Mouse (Mus musculus) olfactory bulb, adult 2 months (tissue): ENCODE results near the gene Nhsl1. TPM values are rescaled to one million over a fixed set of nuclear protein-coding genes. Genes with fewer than 3 reads are reported as not detected.

Experiments used
- H3K27ac ChIP-seq: fragments of 200-500 bp; 2 replicates; pipeline ENCODE4 v1.5.1; 2012; ENCODE audit warnings: low read depth, low read length; ENCODE audit not compliant: insufficient read depth
- H3K4me1 ChIP-seq: fragments of 200-500 bp; 2 replicates; pipeline ENCODE4 v1.6.1; 2012; ENCODE audit warnings: low read length; ENCODE audit not compliant: control insufficient read depth, insufficient read depth
- H3K4me3 ChIP-seq: fragments of 200-500 bp; 2 replicates; pipeline ENCODE4 v1.5.1; 2012; ENCODE audit warnings: mild to moderate bottlenecking, low read depth, low read length, moderate library complexity; ENCODE audit not compliant: insufficient read depth
- CTCF ChIP-seq: fragments of 200-500 bp; IDR thresholded peaks from 2 replicates; pipeline ENCODE4 v1.5.1; 2012; ENCODE audit warnings: low read depth, mild to moderate bottlenecking, low read length, moderate library complexity; ENCODE audit not compliant: insufficient read depth
- POLR2A ChIP-seq: fragments of 200-500 bp; IDR thresholded peaks from 2 replicates; pipeline ENCODE4 v1.6.1; 2012; ENCODE audit warnings: mild to moderate bottlenecking, low read depth, low read length, moderate library complexity; ENCODE audit not compliant: insufficient read depth
- WGBS: fragments of 180-500 bp; shearing (Covaris S2); methylation state at CpG from one replicate; pipeline ENCODE4 v1.1.7; 2018; 5-methylcytosine and 5-hydroxymethylcytosine counted together
- polyA plus RNA-seq: library from polyadenylated mRNA; stranded (reverse); fragments of >200 nt; gene quantifications from 2 replicates; pipeline ENCODE4 v1.2.4, GENCODE M21; 2012; ENCODE audit warnings: low replicate concordance; ENCODE audit not compliant: missing spikeins, insufficient read depth, insufficient read length

The Nhsl1 gene
- polyA plus RNA-seq, 1 experiment, result not detected

GRCm38 (mm10) chr10:18494249-18494648, 175.5 kb downstream of the Nhsl1 start:
- Histone ChIP-seq H3K4me3 (no peak overlapping the region), H3K27ac (no peak overlapping the region), H3K4me1 (peaks cover 6% of the 10 kb centered on the region)
- TF ChIP-seq POLR2A (no peak), CTCF (no peak)
- WGBS, result 72% methylated on average over 7 of the region's 7 CpGs

DNA sequence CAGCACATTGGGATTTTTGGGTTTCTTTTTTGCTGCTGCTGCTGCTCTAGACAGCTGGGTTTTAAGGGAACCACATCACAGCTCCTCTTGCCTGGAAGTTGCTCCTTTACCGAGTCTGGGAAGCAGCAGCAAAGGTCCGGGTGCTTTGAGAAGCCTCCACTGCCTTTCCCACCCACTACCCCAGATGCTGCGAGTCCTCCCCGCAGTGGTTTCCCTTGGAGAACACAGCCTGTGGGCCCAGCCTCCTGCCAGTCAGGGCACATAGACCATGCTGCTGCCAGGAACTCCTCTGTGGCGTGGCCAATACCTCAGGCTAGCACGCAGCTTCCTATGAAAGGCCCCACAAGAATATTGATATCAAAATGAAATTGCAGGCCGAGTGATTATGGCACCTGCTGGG, 178.3 kb downstream of the Nhsl1 start:
- no peak overlapping the region for H3K27ac ChIP-seq
- H3K4me3 ChIP-seq, result no peak overlapping the region
- 43% methylated on average over 7 of the region's 7 CpGs for WGBS
- H3K4me1 ChIP-seq, result peaks cover 6% of the 10 kb centered on the region
- TF ChIP-seq CTCF (no peak), POLR2A (no peak)

DNA sequence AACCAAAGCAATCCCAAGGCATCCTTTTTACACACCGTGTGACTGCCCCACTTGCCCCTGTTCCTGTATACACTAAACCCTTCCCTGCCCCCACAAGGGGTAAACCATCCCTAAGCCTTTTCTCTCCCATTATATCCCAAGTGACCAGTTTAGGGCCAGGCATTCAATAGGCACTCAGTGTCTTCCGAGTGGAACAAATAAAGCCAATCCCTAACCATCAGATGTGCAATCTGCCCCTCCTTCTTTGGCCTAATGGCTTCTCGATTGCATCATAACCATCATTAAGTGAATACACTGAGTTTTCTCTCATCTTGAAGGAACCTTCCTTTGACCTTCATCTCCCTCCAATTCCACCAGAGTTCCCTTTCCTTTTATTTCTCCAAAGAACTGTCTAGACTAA, 183.2 kb downstream of the Nhsl1 start:
- H3K4me1 ChIP-seq, result peaks cover 7% of the 10 kb centered on the region
- 55% methylated on average over 3 of the region's 3 CpGs for WGBS
- no peak overlapping the region for H3K4me3 ChIP-seq
- H3K27ac ChIP-seq, result no peak overlapping the region
- TF ChIP-seq POLR2A, result no peak
- TF ChIP-seq CTCF, result no peak

- 83% methylated on average over 10 of the region's 10 CpGs for WGBS
- TF ChIP-seq POLR2A, result no peak
- TF ChIP-seq CTCF, result no peak
- no peak overlapping the region for H3K27ac ChIP-seq
These were observed 186.9 kb downstream of the Nhsl1 start for GRCm38 (mm10) chr10:18505690-18506089.

DNA sequence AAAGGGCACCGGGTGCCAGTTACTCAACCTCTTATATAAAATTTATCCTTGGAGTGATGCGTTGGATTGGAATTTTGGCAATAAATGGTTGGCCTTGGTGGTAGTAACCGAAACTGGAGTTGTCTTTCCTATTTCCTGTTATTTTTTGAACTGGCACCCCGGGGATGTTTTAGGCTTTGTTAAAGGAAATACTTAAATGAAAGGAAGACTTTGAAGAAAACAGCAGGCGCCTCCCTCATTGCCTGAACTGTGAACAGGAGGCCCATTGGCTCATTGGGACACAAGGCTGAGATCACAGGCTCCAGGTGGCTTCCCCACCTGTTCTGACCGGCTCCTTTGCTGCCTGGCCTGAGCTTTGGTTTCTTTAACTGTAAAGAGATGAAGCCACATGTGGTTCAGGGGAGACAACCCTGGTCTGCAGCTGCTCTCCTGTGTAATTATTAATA, 187.7 kb downstream of the Nhsl1 start:
- Histone ChIP-seq H3K27ac (no peak overlapping the region), H3K4me3 (no peak overlapping the region), H3K4me1 (peaks cover 9% of the 10 kb centered on the region)
- WGBS, result 75% methylated on average over 6 of the region's 6 CpGs
- TF ChIP-seq POLR2A, result no peak
- no peak for TF ChIP-seq CTCF

More at GRCm38 (mm10) chr10:18505690-18506089, 186.9 kb downstream of the Nhsl1 start:
- peaks cover 9% of the 10 kb centered on the region for H3K4me1 ChIP-seq
- no peak overlapping the region for H3K4me3 ChIP-seq

- TF ChIP-seq POLR2A, result no peak
- TF ChIP-seq CTCF, result no peak
- H3K4me1 ChIP-seq, result peaks cover 9% of the 10 kb centered on the region
- 71% methylated on average over 2 of the region's 2 CpGs for WGBS
- no peak overlapping the region for H3K27ac ChIP-seq
- no peak overlapping the region for H3K4me3 ChIP-seq
These were observed 189.2 kb downstream of the Nhsl1 start for GRCm38 (mm10) chr10:18507869-18508473.

GRCm38 (mm10) chr10:18508586-18508985, 189.8 kb downstream of the Nhsl1 start:
- WGBS, result 74% methylated on average over 1 of the region's 1 CpGs
- no peak overlapping the region for H3K4me3 ChIP-seq
- H3K27ac ChIP-seq, result no peak overlapping the region
- peaks cover 9% of the 10 kb centered on the region for H3K4me1 ChIP-seq
- no peak for TF ChIP-seq CTCF
- TF ChIP-seq POLR2A, result no peak

- TF ChIP-seq CTCF (no peak), POLR2A (no peak)
- no peak overlapping the region for H3K27ac ChIP-seq
- peaks cover 9% of the 10 kb centered on the region for H3K4me1 ChIP-seq
- H3K4me3 ChIP-seq, result no peak overlapping the region
- 72% methylated on average over 3 of the region's 3 CpGs for WGBS
These were observed 191.9 kb downstream of the Nhsl1 start for GRCm38 (mm10) chr10:18510663-18511062.

DNA sequence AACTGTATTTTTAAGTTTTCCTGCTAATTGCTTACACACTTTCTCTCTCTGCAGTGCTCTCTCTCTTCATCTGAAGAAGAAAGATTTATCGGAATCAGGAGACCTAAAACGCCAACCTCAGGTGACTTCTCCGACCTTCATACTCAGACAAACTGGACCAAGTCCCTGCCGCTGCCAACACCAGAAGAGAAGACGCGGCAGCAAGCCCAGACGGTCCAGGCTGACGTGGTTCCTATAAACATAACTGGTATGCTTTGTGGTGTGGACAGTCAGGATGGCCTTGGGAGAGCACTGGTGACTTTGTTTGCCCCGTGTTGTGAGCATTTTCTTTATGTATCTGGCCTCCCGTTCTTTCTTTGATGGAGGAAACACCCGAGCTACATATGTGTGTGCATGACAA, 192.7 kb downstream of the Nhsl1 start:
- H3K4me1 ChIP-seq, result peaks cover 9% of the 10 kb centered on the region
- H3K4me3 ChIP-seq, result no peak overlapping the region
- TF ChIP-seq POLR2A, result no peak
- TF ChIP-seq CTCF, result no peak
- no peak overlapping the region for H3K27ac ChIP-seq
- 95% methylated on average over 11 of the region's 11 CpGs for WGBS
